Mouse (Mus musculus) liver, embryonic 16.5 days (tissue): ENCODE measurements around the gene Mettl7a3. TPM values are rescaled to one million over a fixed set of nuclear protein-coding genes. Genes with fewer than 3 reads are reported as not detected.

Source experiments
- polyA plus RNA-seq: library from polyadenylated mRNA; unstranded; fragments of >200 nt; fragmentation: Nextera tagmentation; extraction: Ambion mirVana; gene quantifications from 2 replicates; pipeline ENCODE4 v1.2.1, GENCODE M21; 2015

The Mettl7a3 gene
- polyA plus RNA-seq, 1 experiment from 2014 or later: not detected

Other genes starting within 250 kb of the Mettl7a3 start
- gene Atf1, start 107.1 kb upstream of the Mettl7a3 start, polyA plus RNA-seq: 28.6 and 31.4 TPM in 2 replicates
- not detected in 2 replicates for gene Tmprss12, start 54.1 kb upstream of the Mettl7a3 start, polyA plus RNA-seq
- gene Mettl7a1, start 30.8 kb upstream of the Mettl7a3 start, polyA plus RNA-seq: 12.6 and 13.5 TPM in 2 replicates
- gene Methig1, start 18.2 kb downstream of the Mettl7a3 start, polyA plus RNA-seq: 0.08 and 0.13 TPM in 2 replicates
- gene Mettl7a2, start 18.3 kb downstream of the Mettl7a3 start, polyA plus RNA-seq: not detected in 2 replicates
- gene Higd1c, start 29.6 kb downstream of the Mettl7a3 start, polyA plus RNA-seq: not detected in 2 replicates
- 0.04 TPM in 1 of 2 replicates, not detected in the other for gene Gm5475, start 87.2 kb downstream of the Mettl7a3 start, polyA plus RNA-seq
- 37.1 and 40.0 TPM in 2 replicates for gene Slc11a2, start 90.1 kb downstream of the Mettl7a3 start, polyA plus RNA-seq
- 12.8 and 15.3 TPM in 2 replicates for gene Letmd1, start 134.1 kb downstream of the Mettl7a3 start, polyA plus RNA-seq
- 0.84 and 0.98 TPM in 2 replicates for gene Csrnp2, start 160.6 kb downstream of the Mettl7a3 start, polyA plus RNA-seq
- gene Tfcp2, start 217.1 kb downstream of the Mettl7a3 start, polyA plus RNA-seq: 3.5 and 4.3 TPM in 2 replicates